16 mouse cellular contexts compared by ENCODE assay signal in the genomic region with DNA sequence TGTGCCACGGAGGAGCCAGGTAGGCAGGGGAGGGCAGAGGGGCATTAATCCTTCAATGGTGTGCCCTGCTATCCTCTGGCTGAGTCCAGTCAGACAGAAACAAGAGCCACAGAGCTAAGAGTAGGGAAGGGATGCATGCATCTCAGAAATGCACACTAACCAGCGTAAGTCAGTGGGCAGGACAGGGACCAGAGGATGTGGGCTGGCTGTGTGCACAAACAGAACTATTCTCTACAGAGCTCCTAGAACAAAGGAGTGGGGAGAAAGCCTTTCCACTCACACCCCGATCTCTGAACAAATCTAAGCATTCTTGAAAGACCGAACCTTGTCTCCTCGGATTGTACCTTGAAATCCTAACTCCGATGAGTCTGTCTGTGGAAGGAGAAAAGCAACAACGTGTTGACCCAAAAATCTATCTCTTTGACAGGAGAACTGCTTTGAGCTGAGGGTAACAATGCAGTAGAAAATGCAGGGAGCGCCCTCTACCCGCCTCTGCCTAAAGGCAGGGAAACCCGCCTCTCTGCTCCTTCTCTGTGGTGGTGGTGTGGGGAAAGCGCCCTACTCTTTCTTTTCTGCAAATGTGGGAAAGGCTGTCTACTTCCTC. TPM values are rescaled to one million over a fixed set of nuclear protein-coding genes. Genes with fewer than 3 reads are reported as not detected.
DNase-seq lines count a peak whose midpoint lies in the region; ATAC-seq and TF ChIP-seq lines count a peak whose summit lies in the region.
"Had no signal": no experiment of that assay in that cellular context is flagged by ENCODE, and none has a peak within 500 bp of the region (broad histone marks: within the 10 kb centered on the region; RNA-seq: fewer than 3 reads in every experiment).

No protein-coding gene starts in this region.

- H3K27me3 ChIP-seq in kidney, postnatal 0 days (ENCODE audit: insufficient read depth, low read length): no peaks in the 10 kb centered on the region
- no peaks in the 10 kb centered on the region for H3K27me3 ChIP-seq in kidney, embryonic 15.5 days
- no peaks in the 10 kb centered on the region for H3K27me3 ChIP-seq in thymus, adult 2 months (ENCODE audit: control insufficient read depth, insufficient read depth, low read length)
- H3K27me3 ChIP-seq in forebrain, embryonic 15.5 days: no peaks in the 10 kb centered on the region

- TF ChIP-seq CTCF in kidney, postnatal 0 days (IDR thresholded peaks at IDR 0.05; ENCODE audit: low read depth): peak; percentile 18; the same call in 1 of the 2 replicates
- TF ChIP-seq CTCF in thymus, adult 2 months (IDR thresholded peaks at IDR 0.05; ENCODE audit: borderline replicate concordance, control insufficient read depth, extremely low read depth, insufficient read depth, low read length, poor library complexity): no peak

- H3K4me1 ChIP-seq in kidney, postnatal 0 days (replicated peaks; ENCODE audit: insufficient read depth, low read length): no peaks in the 10 kb centered on the region
- no peaks in the 10 kb centered on the region for H3K4me1 ChIP-seq in kidney, embryonic 15.5 days
- H3K4me1 ChIP-seq in thymus, adult 2 months (replicated peaks; ENCODE audit: control insufficient read depth, insufficient read depth, low read length): no peaks in the 10 kb centered on the region; the same call in 1 of the 2 replicates
- H3K4me1 ChIP-seq in forebrain, embryonic 15.5 days: no peaks in the 10 kb centered on the region

- H3K36me3 ChIP-seq in kidney, postnatal 0 days (ENCODE audit: insufficient read depth, low read length): no peaks in the 10 kb centered on the region
- H3K36me3 ChIP-seq in kidney, embryonic 15.5 days: no peaks in the 10 kb centered on the region
- no peaks in the 10 kb centered on the region for H3K36me3 ChIP-seq in thymus, adult 2 months (ENCODE audit: control insufficient read depth, insufficient read depth, low read length)
- H3K36me3 ChIP-seq in forebrain, embryonic 15.5 days: no peaks in the 10 kb centered on the region

- no peak for ATAC-seq in kidney, postnatal 0 days (replicated peaks; ENCODE audit: low FRiP score, low read depth)
- ATAC-seq in kidney, embryonic 15.5 days (replicated peaks; ENCODE audit: low FRiP score): no peak
- no peak for ATAC-seq in forebrain, embryonic 15.5 days (replicated peaks)
- ATAC-seq: intestine, embryonic 16.5 days had no signal

- H3K27ac ChIP-seq in kidney, postnatal 0 days: no peak overlapping the region
- no peak overlapping the region for H3K27ac ChIP-seq in kidney, embryonic 15.5 days
- H3K27ac ChIP-seq in thymus, adult 2 months (ENCODE audit: control insufficient read depth, insufficient read depth, low read length): no peak overlapping the region
- H3K27ac ChIP-seq in forebrain, embryonic 15.5 days (replicated peaks): no peak overlapping the region

- no peaks in the 10 kb centered on the region for H3K9me3 ChIP-seq in kidney, postnatal 0 days (replicated peaks; ENCODE audit: low read length)
- H3K9me3 ChIP-seq in kidney, embryonic 15.5 days (replicated peaks): no peaks in the 10 kb centered on the region
- H3K9me3 ChIP-seq in forebrain, embryonic 15.5 days: no peaks in the 10 kb centered on the region

- H3K4me2 ChIP-seq in kidney, postnatal 0 days (ENCODE audit: low read length): no peak overlapping the region
- H3K4me2 ChIP-seq in kidney, embryonic 15.5 days: no peak overlapping the region
- no peak overlapping the region for H3K4me2 ChIP-seq in forebrain, embryonic 15.5 days (replicated peaks)
- H3K4me2 ChIP-seq: liver, embryonic 11.5 days had no signal

- H3K9ac ChIP-seq in kidney, postnatal 0 days (ENCODE audit: low read depth, low read length): no peak overlapping the region
- no peak overlapping the region for H3K9ac ChIP-seq in kidney, embryonic 15.5 days
- H3K9ac ChIP-seq in forebrain, embryonic 15.5 days (replicated peaks): no peak overlapping the region

- 55% methylated on average over 11 of the region's 11 CpGs for WGBS in kidney, postnatal 0 days
- WGBS in kidney, embryonic 15.5 days: 51% methylated on average over 11 of the region's 11 CpGs
- 48% methylated on average over 11 of the region's 11 CpGs for WGBS in thymus, adult 2 months
- WGBS in forebrain, embryonic 15.5 days: 44% methylated on average over 11 of the region's 11 CpGs

- TF ChIP-seq POLR2A in thymus, adult 2 months (IDR thresholded peaks at IDR 0.05; ENCODE audit: control insufficient read depth, extremely low read depth, insufficient read depth, low read length, poor library complexity): no peak

- DNase-seq in adrenal gland, adult (ENCODE audit: inconsistent age in 2 of 2, low spot score in 1 of 2): peak; percentile 43 to 58
- DNase-seq in adrenal gland, adult 8-10 months: no peak
- no peak for DNase-seq in kidney, postnatal 0 days (ENCODE audit: low spot score)
- DNase-seq in thymus, adult 2 months: peak; percentile 43
- DNase-seq in thymus, postnatal 0 days (ENCODE audit: low spot score): no peak
- peak; percentile 32 to 48 for DNase-seq in thymus, postnatal 36 days
- DNase-seq: adrenal gland, postnatal 14 days; cerebellum, adult 11-12 months; heart, adult 18-20 months; heart, postnatal 14 days; right cerebral cortex, postnatal 25 days had no signal

- H3K4me3 ChIP-seq in kidney, postnatal 0 days (replicated peaks; ENCODE audit: low read depth, low read length): no peak overlapping the region
- no peak overlapping the region for H3K4me3 ChIP-seq in kidney, embryonic 15.5 days (replicated peaks)
- H3K4me3 ChIP-seq in thymus, adult 2 months (ENCODE audit: control insufficient read depth, insufficient read depth, low read length): no peak overlapping the region
- no peak overlapping the region for H3K4me3 ChIP-seq in forebrain, embryonic 15.5 days

RNA-seq across cellular contexts. Expression of a gene that starts 18.7 kb away (rescaled TPM):
- total RNA-seq in adrenal gland, adult 8-10 months (2022): 10 to 100 TPM; 17.6 to 19.9 (median 18.2) TPM
- 29.1 and 30.6 TPM in 2 replicates for polyA plus RNA-seq in kidney, postnatal 0 days (2015; fragmentation: Nextera tagmentation; extraction: Ambion mirVana)
- 26.9 and 27.9 TPM in 2 replicates for polyA plus RNA-seq in kidney, embryonic 15.5 days (2015; fragmentation: Nextera tagmentation; extraction: Ambion mirVana)
- polyA plus RNA-seq in thymus, adult 2 months (2012; rRNA removed): 71.3 and 98.8 TPM in 2 replicates
- 22.8 and 27.4 TPM in 2 replicates for polyA plus RNA-seq in thymus, postnatal 0 days (2015; fragmentation: Nextera tagmentation; extraction: Ambion mirVana)
- polyA plus RNA-seq in forebrain, embryonic 15.5 days (2015; fragmentation: Nextera tagmentation; extraction: Ambion mirVana): 38.1 and 42.4 TPM in 2 replicates
- total RNA-seq: MEL had no signal

Comparison
In these comparisons a context has a peak if more than half of its experiments do, and no peak if none do; other contexts are left out.
1. DNase-seq: peak in adrenal gland, adult (2 of 2), thymus, adult 2 months (single experiment) and thymus, postnatal 36 days (2 of 2); none in adrenal gland, adult 8-10 months (single experiment), kidney, postnatal 0 days (single experiment) and thymus, postnatal 0 days (single experiment).